Mouse (Mus musculus) heart, postnatal 0 days (tissue): ENCODE data around the gene Prdm10. TPM values are rescaled to one million over a fixed set of nuclear protein-coding genes. Genes with fewer than 3 reads are reported as not detected.

ENCODE experiments used
- ATAC-seq: fragments of 200-750 bp; cut with Nextera tagmentation; 2 replicates; pipeline ENCODE4 v1.8.0; 2017; ENCODE audit warnings: low read depth, moderate number of reproducible peaks, moderate library complexity; ENCODE audit not compliant: insufficient read depth
- DNase-seq: peaks from one replicate; pipeline ENCODE4 v3.0.0-alpha.2; 2016; ENCODE audit warnings: low spot score
- H3K27ac ChIP-seq: fragments of 300-500 bp; sonication (generic); 2 replicates; pipeline ENCODE4 v1.5.1; 2014; ENCODE audit warnings: low read depth, mild to moderate bottlenecking
- H3K27me3 ChIP-seq: fragments of 300-500 bp; sonication (generic); 2 replicates; pipeline ENCODE4 v1.6.1; 2014; ENCODE audit warnings: low read length, mixed read lengths; ENCODE audit not compliant: control insufficient read depth, insufficient read depth
- H3K36me3 ChIP-seq: fragments of 300-500 bp; sonication (generic); replicated peaks from 2 replicates; pipeline ENCODE4 v1.6.1; 2014; ENCODE audit warnings: low read length, mixed read lengths; ENCODE audit not compliant: control insufficient read depth, insufficient read depth
- H3K4me1 ChIP-seq: fragments of 300-500 bp; sonication (generic); 2 replicates; pipeline ENCODE4 v1.6.1; 2014; ENCODE audit warnings: antibody characterized with exemption; ENCODE audit not compliant: control insufficient read depth, insufficient read depth
- H3K4me2 ChIP-seq: fragments of 300-500 bp; sonication (generic); 2 replicates; pipeline ENCODE4 v1.6.1; 2014; ENCODE audit warnings: low read depth, mild to moderate bottlenecking, low read length, moderate library complexity
- H3K4me3 ChIP-seq: fragments of 300-500 bp; sonication (generic); 2 replicates; pipeline ENCODE4 v1.5.1; 2014; ENCODE audit warnings: low read depth, low read length
- H3K9ac ChIP-seq: fragments of 300-500 bp; sonication (generic); replicated peaks from 2 replicates; pipeline ENCODE4 v1.6.1; 2014; ENCODE audit warnings: low read depth, low read length, mixed read lengths
- H3K9me3 ChIP-seq: fragments of 300-500 bp; sonication (generic); replicated peaks from 2 replicates; pipeline ENCODE4 v1.6.1; 2016; ENCODE audit warnings: low read length; ENCODE audit not compliant: control insufficient read depth
- CTCF ChIP-seq: IDR thresholded peaks from 2 replicates; pipeline ENCODE4 v1.5.1; 2016; ENCODE audit warnings: antibody characterized with exemption, control low read depth, low read depth
- EP300 ChIP-seq: IDR thresholded peaks from 2 replicates; pipeline ENCODE4 v1.6.1; 2016; ENCODE audit warnings: antibody characterized with exemption, low read depth
- WGBS: fragments of 180-500 bp; shearing (Covaris S2); extraction: QIAGEN DNeasy Blood & Tissue Kit; methylation state at CpG from one replicate; pipeline ENCODE4 v1.1.7; 2014; 5-methylcytosine and 5-hydroxymethylcytosine counted together
- polyA plus RNA-seq: library from polyadenylated mRNA; unstranded; fragments of >200 nt; fragmentation: Nextera tagmentation; extraction: Ambion mirVana; gene quantifications from 2 replicates; pipeline ENCODE4 v1.2.1, GENCODE M21; 2015
- total RNA-seq: library from RNA; depleted of rRNA; stranded (reverse); fragments of >200 nt; gene quantifications from 2 replicates; pipeline ENCODE4 v1.2.3, GENCODE M21; 2014; ENCODE audit warnings: low replicate concordance

Gene Prdm10
- total and polyA plus RNA-seq, 2 experiments from 2014 or later = 1.2 to 2.6 TPM

DNA sequence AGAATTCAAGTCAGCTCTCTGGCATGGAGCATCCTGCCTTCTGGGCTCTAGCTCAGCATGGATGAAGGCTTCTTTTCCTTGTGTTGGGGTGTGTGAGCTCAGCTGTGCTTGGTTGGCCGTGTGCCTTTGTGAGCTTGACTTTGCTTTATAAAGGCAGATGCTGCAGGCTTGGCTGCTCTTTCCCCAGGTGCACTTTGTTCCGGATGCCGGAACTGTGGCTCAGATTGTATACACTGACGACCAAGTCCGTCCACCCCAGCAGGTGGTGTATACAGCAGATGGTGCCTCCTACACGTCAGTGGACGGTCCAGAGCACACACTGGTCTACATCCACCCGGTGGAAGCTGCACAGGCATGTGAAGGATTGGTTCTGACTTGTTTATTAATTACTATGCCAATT is 35.6 kb downstream of the Prdm10 start:
- TF ChIP-seq CTCF = no peak
- no peak for TF ChIP-seq EP300
- Histone ChIP-seq H3K4me2 (no peak overlapping the region), H3K36me3 (no peaks in the 10 kb centered on the region), H3K27ac (no peak overlapping the region), H3K4me1 (no peaks in the 10 kb centered on the region), H3K27me3 (no peaks in the 10 kb centered on the region), H3K9me3 (no peaks in the 10 kb centered on the region), H3K4me3 (no peak overlapping the region), H3K9ac (no peak overlapping the region)
- DNase-seq (no peak), ATAC-seq (no peak)
- WGBS = 85% methylated on average over 8 of the region's 8 CpGs

DNA sequence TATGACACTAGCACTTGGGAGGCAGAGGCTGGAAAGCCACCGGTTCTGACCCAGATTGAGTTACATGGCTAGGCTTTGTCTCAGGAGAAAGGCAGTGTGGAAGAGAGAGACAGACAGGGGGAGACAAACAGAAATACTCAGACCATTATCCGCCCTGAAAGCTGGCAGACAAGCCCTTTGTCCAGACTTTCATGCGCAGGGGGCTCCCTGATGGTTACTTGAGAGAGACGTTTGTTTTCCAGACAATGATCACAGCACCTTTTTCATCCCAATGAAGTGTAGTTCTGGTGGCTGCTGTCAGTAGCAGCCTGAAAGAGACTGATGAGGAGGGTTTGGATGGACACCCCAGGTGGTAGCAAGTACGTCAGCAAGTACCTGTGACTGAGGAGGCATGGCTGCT is 38.6 kb downstream of the Prdm10 start:
- 77% methylated on average over 5 of the region's 5 CpGs for WGBS
- TF ChIP-seq EP300 (no peak), CTCF (no peak)

DNA sequence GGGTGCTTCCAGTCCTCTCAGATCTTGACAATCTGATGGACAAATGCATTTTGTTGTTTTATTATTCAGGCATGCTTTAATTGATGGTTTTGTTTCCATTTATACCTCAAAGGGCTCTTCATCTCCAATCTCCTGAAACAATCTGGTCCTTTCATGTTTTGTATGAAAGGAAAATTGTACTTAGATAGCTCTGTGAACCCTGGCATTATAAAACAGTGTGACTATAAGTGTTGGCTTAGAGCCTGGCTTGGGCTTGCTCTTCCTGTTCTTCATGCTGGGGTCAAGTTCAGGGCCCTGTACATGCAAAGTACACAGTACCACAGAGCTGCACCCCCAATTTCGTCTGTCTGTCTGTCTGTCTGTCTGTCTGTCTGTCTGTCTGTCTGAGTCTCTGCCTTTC is 40.4 kb downstream of the Prdm10 start:
- no peak for DNase-seq
- TF ChIP-seq EP300 = no peak
- TF ChIP-seq CTCF = no peak
- Histone ChIP-seq H3K27ac (no peak overlapping the region), H3K9me3 (no peaks in the 10 kb centered on the region), H3K9ac (no peak overlapping the region), H3K4me3 (no peak overlapping the region), H3K27me3 (no peaks in the 10 kb centered on the region), H3K4me2 (no peak overlapping the region), H3K36me3 (no peaks in the 10 kb centered on the region), H3K4me1 (no peaks in the 10 kb centered on the region)
- ATAC-seq = no peak
- 37% methylated on average over 1 of the region's 1 CpGs for WGBS

More for the DNA sequence above, 38.6 kb downstream of the Prdm10 start:
- ATAC-seq (no peak), DNase-seq (no peak)
- H3K9me3 ChIP-seq = no peaks in the 10 kb centered on the region
- H3K27me3 ChIP-seq = no peaks in the 10 kb centered on the region
- no peak overlapping the region for H3K9ac ChIP-seq
- H3K4me2 ChIP-seq = no peak overlapping the region
- no peak overlapping the region for H3K4me3 ChIP-seq
- no peaks in the 10 kb centered on the region for H3K36me3 ChIP-seq
- no peak overlapping the region for H3K27ac ChIP-seq
- no peaks in the 10 kb centered on the region for H3K4me1 ChIP-seq

DNA sequence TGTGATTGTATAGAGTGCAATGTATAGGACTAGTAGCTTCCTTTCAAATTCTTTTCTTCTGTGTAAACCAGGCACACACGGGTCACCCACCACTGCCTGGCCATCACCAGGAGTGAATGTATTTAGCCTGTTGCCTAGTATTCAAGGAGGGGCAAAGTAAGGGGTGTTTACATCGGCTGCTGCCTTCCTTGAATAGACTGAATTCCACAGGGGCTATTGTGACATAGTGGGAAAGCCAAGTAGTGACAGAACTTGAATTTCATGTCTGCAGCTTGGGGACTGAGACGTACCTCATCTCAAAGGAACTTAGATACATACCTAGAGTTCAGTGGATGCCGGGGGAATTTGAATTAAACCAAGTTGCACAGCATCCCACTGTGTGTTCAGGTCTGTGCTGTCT is 41.2 kb downstream of the Prdm10 start:
- Histone ChIP-seq H3K27ac (no peak overlapping the region), H3K9me3 (no peaks in the 10 kb centered on the region), H3K9ac (no peak overlapping the region), H3K4me3 (no peak overlapping the region), H3K4me1 (no peaks in the 10 kb centered on the region), H3K27me3 (no peaks in the 10 kb centered on the region), H3K4me2 (no peak overlapping the region), H3K36me3 (no peaks in the 10 kb centered on the region)
- TF ChIP-seq EP300 (no peak), CTCF (no peak)
- ATAC-seq (no peak), DNase-seq (no peak)
- 27% methylated on average over 4 of the region's 4 CpGs for WGBS

DNA sequence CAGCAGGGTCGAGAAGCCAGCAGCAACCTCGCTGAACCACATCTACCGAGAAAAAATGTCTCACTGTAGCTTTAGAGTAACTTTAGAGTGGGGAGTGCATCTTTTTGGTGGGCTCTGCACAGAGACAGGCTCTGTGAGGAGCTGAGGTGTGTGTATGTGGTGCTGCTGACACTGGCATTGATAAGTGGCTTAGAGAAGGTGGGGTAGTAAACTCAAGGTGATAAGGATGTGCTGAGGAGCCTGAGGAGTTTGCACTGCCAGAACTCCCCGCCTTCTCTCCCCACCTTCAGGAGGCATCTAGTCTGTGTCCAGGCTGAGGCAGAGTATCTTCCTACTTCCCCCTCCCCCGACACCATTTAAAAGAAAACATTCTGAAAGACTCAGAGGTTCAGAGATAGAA is 41.8 kb downstream of the Prdm10 start:
- no peaks in the 10 kb centered on the region for H3K4me1 ChIP-seq
- H3K9me3 ChIP-seq = no peaks in the 10 kb centered on the region
- no peak overlapping the region for H3K4me3 ChIP-seq
- DNase-seq = no peak
- ATAC-seq = no peak
- 57% methylated on average over 5 of the region's 5 CpGs for WGBS
- no peak overlapping the region for H3K4me2 ChIP-seq
- TF ChIP-seq EP300 (no peak), CTCF (no peak)
- H3K27ac ChIP-seq = no peak overlapping the region
- H3K27me3 ChIP-seq = no peaks in the 10 kb centered on the region
- H3K36me3 ChIP-seq = 0 out of 2 replicates have a peak, but pooled peaks cover under 1% of the 10 kb centered on the region
- no peak overlapping the region for H3K9ac ChIP-seq

DNA sequence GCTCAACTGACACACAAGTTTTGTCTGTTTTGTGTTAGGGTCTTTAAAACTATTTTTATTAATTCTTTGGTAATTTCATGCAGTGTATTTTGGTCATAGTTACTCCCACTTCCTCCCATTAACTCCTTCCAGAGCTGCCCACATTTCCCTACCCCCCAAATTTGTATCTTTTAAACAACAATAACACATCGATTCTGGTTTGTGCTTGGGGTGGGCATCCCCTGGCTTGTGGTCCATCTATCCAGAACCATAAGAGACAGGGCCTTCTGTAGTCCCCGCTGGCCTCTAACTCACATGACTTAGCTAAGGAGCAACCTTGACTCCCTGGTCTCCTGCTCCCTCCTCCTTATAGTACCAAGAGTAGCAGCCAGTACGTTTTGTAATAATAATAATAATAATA is 50.5 kb downstream of the Prdm10 start:
- H3K4me2 ChIP-seq = no peak overlapping the region
- H3K27me3 ChIP-seq = no peaks in the 10 kb centered on the region
- ATAC-seq (no peak), DNase-seq (no peak)
- no peak overlapping the region for H3K9ac ChIP-seq
- WGBS = 78% methylated on average over 3 of the region's 3 CpGs
- no peaks in the 10 kb centered on the region for H3K9me3 ChIP-seq
- H3K27ac ChIP-seq = no peak overlapping the region
- no peak overlapping the region for H3K4me3 ChIP-seq
- H3K36me3 ChIP-seq = peaks cover 6% of the 10 kb centered on the region
- TF ChIP-seq CTCF = no peak
- no peak for TF ChIP-seq EP300
- H3K4me1 ChIP-seq = no peaks in the 10 kb centered on the region
